Mouse (Mus musculus) left cerebral cortex, postnatal 36 days (tissue): Measurements from ENCODE around the gene Tlcd2. TPM values are rescaled to one million over a fixed set of nuclear protein-coding genes. Genes with fewer than 3 reads are reported as not detected.

Experiments
- DNase-seq, 2 experiments: peaks; one replicate each; pipeline ENCODE4 v3.0.0; 2021 to 2022; ENCODE audit warnings: low spot score in 2 of 2, mixed read lengths in 1 of 2
- intact Hi-C: fragments of 180-260 bp; cut with DNase I; formaldehyde crosslinking; loops from one replicate; pipeline ENCODE4 v1.15.1; 2025
- microRNA-seq: library from miRNA; unstranded; fragments of <30 nt; microRNA quantifications from one replicate; pipeline ENCODE4 v1.2.0, GENCODE M21; 2022
- total RNA-seq, 2 experiments: library from RNA; stranded (reverse); gene quantifications; 2 replicates each; pipeline ENCODE4 v1.2.3; 2021

The Tlcd2 gene
- total RNA-seq, 2 experiments from 2014 or later: 0.47 TPM; not detected in 1

DNA sequence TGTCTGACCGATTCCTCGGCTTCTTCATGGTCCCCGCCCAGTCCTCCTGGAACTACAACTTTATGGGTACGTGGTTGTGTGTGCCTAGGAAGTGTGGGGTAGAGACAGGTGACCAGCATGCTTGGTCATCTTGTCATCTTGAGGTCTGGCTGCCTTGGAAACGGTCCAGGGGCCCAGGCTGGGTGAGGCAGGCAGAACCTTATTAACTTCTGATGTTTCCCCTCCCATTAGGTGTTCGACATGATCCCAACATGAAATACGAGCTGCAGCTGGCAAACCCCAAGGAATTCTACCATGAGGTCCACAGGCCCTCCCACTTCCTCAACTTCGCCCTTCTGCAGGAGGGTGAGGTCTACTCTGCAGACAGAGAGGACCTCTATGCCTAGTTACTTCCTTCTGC, 47.4 kb downstream of the Tlcd2 start:
- DNase-seq: no peak
- intact Hi-C loops: no loop called here

DNA sequence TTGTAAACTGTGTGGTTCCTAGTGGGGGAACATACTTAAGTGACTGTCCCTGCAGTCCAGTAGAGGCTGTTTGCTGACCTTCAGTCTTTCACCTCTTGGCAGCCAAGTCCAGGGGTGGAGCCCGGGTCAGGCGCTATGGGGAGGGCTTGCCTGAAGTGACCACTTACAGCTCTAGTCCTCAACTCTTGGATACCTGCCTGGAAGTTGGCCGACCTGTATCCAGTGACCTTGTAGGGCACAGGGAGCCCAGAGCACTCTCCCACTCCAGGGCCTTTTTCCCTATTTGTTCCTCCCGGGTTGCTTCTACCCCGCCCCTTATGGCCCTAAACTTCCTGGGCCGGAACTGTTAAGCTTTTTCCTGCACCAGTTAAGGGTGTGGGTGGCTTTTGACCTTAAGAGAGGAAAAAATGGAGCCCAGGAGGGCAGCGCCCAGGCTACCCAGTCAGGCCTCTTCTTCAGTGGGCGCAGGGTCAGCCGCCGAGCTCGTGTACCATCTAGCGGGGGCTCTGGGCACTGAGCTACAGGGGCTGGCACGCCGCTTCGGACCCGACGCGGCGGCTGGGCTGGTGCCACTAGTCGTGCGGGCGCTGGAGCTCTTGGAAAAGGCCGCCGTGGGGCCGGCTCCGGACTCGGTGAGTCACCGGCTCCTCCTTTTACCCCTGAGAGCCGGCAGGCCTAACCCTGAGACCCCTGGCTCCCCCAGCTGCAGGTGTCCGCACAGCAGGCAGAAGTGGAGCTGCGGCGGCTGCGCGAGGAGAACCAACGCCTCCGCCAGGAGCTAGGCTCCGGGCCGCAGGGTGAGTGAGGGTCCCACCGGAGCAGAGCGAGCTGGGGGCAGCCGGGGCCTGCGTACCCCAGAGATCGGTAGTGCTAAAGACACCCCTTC, 48.5 kb downstream of the Tlcd2 start, which contains the start of gene Rilp:
TSS of gene Rilp (plus strand) at position 354 of the 886 bp plus-strand sequence.
- intact Hi-C loops: loop anchor here (1.0 kb wide), 1 partner anchor 108 kb away; no protein-coding TSS in a partner anchor
- DNase-seq: no peak

DNA sequence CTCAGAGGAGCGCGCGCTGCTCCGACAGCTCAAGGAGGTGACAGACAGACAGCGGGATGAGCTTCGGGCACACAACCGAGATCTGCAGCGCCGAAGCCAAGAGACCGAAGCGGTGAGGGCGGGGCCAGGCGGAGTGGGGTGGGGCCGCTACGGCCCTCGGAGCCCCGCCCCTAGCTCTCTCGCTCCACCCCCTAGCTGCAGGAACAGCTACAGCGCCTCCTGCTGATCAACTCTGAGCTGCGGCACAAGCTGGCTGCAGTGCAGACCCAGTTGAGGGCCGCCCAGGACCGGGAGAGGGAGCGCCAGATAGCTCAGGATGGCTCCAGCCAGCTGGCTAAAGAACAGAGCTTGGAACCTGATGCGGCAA, 49.1 kb downstream of the Tlcd2 start:
- intact Hi-C loops: loop anchor here (1.0 kb wide), 1 partner anchor 108 kb away; no protein-coding TSS in a partner anchor
- peak; percentile 85 to 87 for DNase-seq

DNA sequence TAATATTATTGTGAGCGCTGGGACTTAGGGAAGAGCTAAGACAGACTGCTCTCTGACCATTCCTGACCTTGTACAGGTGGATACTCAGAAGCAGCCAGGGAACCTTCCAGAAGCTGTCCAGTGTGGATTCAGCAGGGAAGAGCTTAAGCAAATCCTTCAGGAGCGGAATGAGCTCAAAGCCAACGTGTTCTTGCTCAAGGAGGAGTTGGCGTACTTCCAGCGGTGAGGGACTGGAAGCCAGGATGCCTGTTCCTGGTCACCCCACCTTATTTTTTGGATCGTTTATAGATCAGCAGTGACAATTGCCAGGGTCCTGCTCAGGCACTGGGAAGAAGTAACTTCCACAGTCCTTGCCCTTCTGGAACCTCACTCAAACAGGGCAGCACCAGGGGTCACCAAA, 49.7 kb downstream of the Tlcd2 start:
- no peak for DNase-seq
- intact Hi-C loops: no loop called here

DNA sequence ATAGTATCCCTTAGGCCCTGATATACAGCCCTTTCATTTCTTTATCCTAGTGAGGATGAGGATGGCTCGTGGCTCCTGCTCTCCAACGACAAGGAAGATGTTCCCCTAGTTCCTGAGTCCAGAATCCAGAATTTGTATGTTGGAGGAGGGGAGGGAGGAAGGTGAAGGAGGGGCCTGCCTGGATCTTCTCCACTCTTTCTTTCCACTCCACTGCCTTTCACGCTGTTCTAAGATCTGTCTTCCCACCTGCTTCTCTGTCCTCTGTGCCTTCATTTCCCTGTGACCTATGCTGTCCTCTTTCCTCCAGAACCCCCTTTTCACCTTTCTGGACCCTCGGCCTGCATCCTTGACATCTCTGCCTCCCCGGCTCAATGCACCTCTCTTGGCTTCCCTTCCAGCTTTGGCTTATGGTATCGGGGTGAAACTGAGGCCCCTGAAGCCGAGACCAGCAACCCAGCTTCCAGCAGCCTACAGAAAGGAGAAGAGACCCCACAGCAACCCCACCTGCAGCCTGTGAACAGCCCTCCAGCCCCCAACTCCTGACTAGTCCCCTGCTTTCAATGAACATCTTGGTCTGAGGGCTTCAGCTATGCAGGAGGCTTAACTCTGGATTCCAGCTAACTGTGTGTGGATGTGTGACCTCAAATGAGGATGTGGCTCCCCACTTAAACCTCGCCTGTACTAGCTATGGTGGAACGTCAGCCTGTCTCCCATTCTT, 50.9 kb downstream of the Tlcd2 start:
- intact Hi-C loops: no loop called here
- DNase-seq: no peak

DNA sequence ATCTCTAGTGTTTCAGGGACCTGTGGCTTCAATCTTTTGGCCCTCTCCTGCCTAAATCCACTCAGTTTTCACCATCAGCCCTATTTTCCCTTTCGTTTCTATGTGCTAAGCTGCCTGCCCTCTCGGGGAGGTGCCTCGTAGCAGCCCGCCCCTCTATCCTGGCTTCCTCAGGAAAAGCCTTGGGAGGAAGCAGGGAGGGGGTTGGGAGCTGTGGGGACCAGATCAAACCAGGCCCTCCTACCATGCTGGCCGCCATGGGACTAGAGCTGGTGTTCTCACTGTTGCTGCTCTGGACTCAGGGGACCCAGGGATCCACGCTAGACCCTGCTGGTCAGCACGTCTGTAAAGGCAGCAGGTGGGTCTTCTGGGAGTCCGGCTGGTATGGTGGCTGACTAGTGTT, 51.8 kb downstream of the Tlcd2 start, which contains the start of gene Scarf1:
TSS of gene Scarf1 (plus strand) at position 205 of the 400 bp plus-strand sequence.
- intact Hi-C loops: no loop called here
- no peak for DNase-seq

DNA sequence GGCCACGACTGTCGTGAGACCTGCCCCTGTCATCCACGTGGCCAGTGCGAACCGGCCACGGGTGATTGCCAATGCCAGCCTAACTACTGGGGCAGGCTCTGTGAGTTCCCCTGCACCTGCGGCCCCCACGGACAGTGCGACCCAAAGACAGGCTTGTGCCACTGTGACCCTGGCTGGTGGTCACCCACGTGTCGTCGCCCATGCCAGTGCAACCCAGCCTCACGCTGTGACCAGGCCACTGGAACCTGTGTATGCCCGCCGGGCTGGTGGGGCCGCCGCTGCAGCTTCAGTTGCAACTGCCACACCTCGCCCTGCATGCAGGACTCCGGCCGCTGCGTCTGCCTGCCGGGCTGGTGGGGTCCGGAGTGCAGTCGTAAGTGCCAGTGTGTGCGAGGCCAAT, 53.7 kb downstream of the Tlcd2 start:
- intact Hi-C loops: no loop called here
- DNase-seq: no peak

DNA sequence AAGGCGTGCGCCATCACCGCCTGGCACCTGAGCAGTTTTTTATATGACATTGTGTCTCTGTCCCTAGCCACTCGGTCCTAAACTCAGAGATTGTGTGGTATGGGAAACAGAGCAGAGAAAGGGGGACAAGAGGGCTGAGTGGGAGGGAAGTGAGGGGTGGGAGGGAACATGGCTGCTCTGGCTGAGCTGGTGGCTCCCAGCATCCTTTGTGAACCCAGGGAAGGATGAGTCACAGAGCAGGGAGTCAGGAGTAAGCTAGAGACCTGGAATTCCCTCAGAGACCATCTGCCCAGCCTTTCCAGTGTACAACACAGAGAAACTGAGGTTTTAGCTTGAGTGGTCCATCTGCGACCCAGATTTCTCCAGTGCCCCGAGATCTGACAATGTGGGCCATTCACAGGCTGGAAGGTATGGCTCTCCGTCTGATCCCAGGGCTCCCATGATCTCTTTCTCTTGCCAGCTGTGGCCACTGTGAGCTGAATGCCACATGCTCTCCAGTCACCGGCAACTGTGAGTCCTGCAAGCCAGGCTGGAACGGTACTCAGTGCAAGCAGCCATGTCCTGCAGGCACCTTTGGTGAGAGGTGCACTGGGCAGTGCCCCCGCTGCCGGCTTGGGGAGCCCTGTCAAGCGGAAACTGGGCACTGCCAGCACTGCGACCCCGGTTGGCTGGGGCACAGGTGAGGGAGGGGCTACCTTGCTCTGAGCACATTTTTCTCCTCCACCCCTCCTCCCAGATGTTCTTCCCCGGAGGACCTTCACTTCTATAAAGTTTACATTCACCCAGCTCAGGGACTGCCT, 58.5 kb downstream of the Tlcd2 start:
- no peak for DNase-seq
- intact Hi-C loops: no loop called here

Small RNA genes within 50 kb of the gene (microRNA-seq; reads per million reads assigned to microRNA genes)
- 17,073 reads per million, percentile 98 among the genes with 10 or more reads in this experiment for gene Mir22

Other genes starting within 250 kb of the Tlcd2 start
- 10 to 100 TPM; 44.0 to 47.1 TPM for gene Rpa1, start 113.4 kb upstream of the Tlcd2 start, total RNA-seq
- 10 to 100 TPM; 13.2 to 16.4 TPM for gene Smyd4, start 113.3 kb upstream of the Tlcd2 start, total RNA-seq
- gene Serpinf1, start 39.0 kb upstream of the Tlcd2 start, total RNA-seq: 10 to 100 TPM; 13.9 to 18.7 TPM
- under 1 TPM in 1 of 2 experiments, not detected in 1; 0.22 TPM for gene Serpinf2, start 22.1 kb upstream of the Tlcd2 start, total RNA-seq
- gene Wdr81, start 7.0 kb upstream of the Tlcd2 start, total RNA-seq: 10 to 100 TPM; 20.1 to 20.4 TPM
- 100 to 1,000 TPM; 127 to 138 TPM for gene Prpf8, start 25.1 kb downstream of the Tlcd2 start, total RNA-seq
- gene Rilp, start 48.4 kb downstream of the Tlcd2 start, total RNA-seq: 1 to 10 TPM; 1.9 to 2.3 TPM
- gene Scarf1, start 51.8 kb downstream of the Tlcd2 start, total RNA-seq: 1 to 10 TPM; 1.2 to 1.8 TPM
- 10 to 100 TPM; 51.1 to 63.1 TPM for gene Slc43a2, start 70.0 kb downstream of the Tlcd2 start, total RNA-seq
- gene Pitpna, start 126.4 kb downstream of the Tlcd2 start, total RNA-seq: 100 to 1,000 TPM; 315 to 349 TPM
- 10 to 100 TPM; 39.1 to 43.1 TPM for gene Inpp5k, start 169.3 kb downstream of the Tlcd2 start, total RNA-seq
- gene Myo1c, start 188.8 kb downstream of the Tlcd2 start, total RNA-seq: 10 to 100 TPM; 18.0 to 20.7 TPM
- gene Crk, start 217.5 kb downstream of the Tlcd2 start, total RNA-seq: 100 to 1,000 TPM; 130 to 133 TPM